Mouse (Mus musculus): ENCODE measurements at regions not wholly inside any gene's neighbourhood (a gene's known extent, or its start where the extent isn't known, plus 50 kb on each side); places are given as distances from the start of the nearest gene placed in this dataset.

- no peak for DNase-seq (ENCODE audit: low read depth, low spot score)
These were observed 729.1 kb downstream of the Dhx35 start for GRCm38 (mm10) chr2:159523739-159524138.

DNA sequence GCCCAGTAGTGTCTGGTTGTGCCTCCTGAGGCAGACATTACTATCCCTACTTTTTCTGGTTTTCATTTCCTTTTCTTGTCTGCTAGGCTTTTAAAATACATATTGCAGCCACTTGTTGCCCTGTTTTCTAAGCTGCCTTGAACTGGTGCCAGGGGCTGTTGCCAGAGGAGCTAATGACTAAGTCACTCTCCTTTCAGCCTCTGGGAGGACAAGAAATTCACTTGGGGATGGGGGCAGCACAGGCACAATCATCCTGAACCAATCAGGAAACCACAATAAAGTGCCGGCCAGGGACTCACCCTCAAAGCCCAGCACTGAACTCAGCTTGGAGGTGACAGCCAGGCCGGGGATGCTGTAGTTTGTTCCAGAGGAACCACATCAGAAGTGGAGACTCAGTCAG is 740.3 kb downstream of the Dhx35 start:
- DNase-seq (ENCODE audit: low read depth, low spot score): no peak

GRCm38 (mm10) chr2:159539261-159539660 is 744.7 kb downstream of the Dhx35 start:
- no peak for DNase-seq (ENCODE audit: low read depth, low spot score)

DNA sequence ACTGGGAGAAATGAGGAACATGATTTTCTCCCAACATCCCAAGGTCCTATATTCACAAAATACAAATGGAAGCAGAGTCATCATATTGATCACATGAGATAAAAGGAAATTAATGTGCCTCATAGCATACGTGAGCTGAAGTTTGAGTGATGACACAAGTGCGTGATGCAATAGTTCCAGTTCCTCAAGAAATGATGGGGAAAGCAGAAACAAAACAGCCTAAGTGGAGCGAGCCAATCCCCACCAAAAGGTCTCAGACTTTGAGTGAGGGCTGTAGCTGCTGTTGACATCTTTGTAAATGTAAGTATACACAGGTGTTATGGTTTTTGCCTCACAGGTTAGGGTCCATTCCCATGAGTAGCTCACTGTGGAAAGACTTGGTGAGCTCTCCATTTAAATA is 763.0 kb downstream of the Dhx35 start:
- no peak for DNase-seq (ENCODE audit: low read depth, low spot score)

DNA sequence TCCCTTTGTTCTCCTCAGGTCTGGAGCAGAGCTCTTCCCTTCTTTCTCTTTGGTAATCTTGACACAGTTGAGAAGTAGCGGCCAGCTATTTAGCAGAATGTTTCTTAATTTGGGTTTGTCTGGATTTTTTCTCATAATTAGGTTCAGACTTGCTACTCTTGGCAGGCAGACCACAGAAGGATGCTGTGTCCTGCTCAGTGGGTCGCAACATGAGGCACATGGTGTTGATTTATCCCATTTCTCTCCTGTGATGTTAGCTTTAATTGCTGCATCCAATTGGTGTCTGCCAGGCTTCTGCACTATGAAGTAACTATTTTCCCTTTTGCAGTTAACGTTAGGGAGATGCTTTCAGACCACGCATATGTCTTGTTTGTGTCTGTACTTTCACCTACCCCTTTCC is 768.7 kb downstream of the Gm826 start:
- no peak for DNase-seq (ENCODE audit: low read depth, low spot score)

- DNase-seq (ENCODE audit: low read depth, low spot score): no peak
These were observed 768.0 kb downstream of the Gm826 start for GRCm38 (mm10) chr2:159565921-159566320.

DNA sequence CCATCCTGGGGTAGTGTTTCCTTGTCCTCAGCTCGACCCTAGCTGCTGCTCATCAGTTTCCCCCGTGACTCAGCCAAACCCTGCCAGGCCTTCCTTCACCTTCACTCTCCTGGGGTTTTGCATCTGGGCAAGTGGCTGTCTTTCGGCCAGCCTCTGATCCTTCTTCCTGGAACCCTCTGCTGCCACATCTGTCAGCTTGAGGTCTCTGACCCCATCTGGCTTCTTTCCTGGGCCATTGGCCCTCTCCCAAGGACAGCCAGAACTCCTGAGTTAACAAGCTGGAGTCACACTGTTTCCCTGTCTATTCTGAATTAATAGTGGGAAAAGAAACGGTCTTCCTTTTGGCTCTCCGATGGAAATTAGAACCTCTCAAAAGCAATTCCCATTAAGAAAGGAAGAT is 767.5 kb downstream of the Gm826 start:
- no peak for DNase-seq (ENCODE audit: low read depth, low spot score)

DNA sequence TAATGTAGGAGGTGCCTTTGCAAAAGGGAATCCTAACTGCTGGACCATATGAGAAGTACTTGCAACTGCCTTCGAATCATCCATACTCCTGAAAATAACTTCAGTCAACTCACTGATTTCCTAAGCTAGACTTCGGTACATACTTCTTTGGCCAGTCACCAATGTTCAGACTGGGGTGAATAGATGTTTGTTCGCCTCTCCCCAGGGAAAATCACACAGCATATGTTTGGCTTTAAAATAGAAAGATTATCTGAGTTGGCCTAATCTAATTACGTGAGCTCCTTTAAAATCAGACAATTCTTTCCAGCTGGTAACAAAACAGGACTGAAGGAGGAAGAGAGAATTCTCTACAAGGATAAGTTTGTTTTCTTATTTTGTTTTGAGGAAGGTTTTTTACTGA is 765.6 kb downstream of the Gm826 start:
- no peak for DNase-seq (ENCODE audit: low read depth, low spot score)

DNA sequence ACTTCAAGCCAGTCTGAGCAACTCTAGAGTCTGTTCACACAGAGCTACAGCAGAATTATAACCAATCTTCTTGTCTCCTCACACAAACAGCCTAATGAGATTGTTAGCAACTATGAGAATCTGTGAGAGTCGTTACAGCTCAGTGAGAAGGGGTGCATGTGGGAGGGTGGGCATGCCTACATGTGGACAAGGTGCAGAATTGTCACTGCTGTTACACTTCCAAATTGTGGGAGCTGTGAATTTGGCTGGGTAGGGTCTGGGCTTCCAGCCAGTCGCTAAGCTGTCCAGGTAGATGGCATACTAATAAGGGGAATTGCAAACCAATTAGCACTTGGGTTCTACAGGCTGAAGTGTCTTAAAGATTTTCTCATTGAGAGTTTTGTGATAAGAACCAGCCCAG is 762.1 kb downstream of the Gm826 start:
- DNase-seq (ENCODE audit: low read depth, low spot score): no peak

GRCm38 (mm10) chr2:159575271-159575670 is 758.7 kb downstream of the Gm826 start:
- DNase-seq (ENCODE audit: low read depth, low spot score): no peak

DNA sequence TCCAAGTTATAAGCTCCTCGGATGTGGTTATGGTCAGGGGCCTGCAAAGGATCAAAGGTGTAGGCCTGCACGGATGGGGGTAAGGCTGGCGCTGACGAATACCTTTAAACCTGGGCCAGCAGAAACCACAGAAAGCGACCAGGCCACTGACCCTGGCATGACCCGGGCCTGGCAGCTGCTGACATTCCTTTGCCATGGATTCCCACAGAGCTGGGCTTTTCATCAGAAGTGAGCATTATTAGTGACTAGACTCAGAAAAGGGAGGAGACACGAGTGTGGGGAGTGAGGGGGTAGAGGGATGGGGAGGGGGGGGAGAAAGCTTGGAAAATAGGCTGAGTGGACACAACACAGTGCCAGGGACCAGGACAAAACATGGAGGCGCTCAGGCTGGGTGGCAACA is 750.9 kb downstream of the Gm826 start:
- no peak for DNase-seq (ENCODE audit: low read depth, low spot score)

DNA sequence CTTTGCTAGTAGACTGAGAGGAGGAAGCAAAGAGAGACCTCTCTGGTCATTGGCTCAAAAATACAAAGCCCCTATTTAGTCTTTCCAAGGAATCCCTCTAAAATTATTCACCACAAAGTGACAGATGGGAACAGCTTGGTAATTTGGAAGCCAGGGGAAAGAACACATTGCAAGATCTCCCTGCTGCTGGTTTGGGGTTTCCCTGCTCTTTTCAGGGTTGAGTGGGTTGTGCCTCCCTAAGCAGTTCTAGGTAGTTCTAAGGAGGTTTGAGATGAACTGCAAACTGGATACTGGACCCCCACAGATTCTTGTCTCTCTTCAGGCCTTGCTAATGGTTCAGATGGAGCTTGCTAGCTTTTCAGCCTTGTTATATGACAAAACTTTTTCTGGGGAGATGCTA is 749.3 kb downstream of the Gm826 start:
- no peak for DNase-seq (ENCODE audit: low read depth, low spot score)

GRCm38 (mm10) chr2:159586697-159587473 is 747.1 kb downstream of the Gm826 start:
- no peak for DNase-seq (ENCODE audit: low read depth, low spot score)

DNA sequence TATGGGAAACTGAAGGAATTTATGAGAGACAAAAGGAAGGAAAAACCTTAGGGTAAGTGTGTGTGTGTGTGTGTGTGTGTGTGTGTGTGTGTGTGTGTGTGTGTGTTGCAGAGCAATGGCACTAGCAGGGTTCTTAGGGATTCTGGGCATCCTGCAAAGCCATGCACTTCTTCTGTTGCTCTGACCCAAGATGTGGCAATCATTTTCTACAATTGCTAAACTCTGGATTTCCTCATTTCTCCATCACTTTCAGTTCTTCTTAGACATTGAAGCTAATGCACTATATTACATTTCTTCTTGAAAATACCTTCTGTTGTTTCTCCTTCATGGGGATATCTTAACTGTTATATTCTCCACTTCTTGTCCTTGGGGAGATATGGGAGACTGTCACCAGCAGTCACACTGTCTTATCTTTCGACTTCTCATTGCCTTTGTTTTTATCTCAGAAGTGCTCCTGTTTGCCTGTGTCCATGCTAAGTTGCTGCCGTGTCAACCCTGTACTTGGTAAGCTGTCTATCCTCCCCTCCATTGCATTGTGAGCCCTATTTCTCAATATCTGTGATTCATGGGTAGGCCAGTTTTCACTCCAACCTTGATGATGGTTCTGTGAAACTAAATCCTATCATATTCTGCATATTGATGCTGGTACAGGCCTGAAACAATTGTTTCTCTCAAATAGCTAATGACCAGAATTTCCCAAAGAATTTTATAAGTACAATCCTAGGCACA is 742.4 kb downstream of the Gm826 start:
- DNase-seq (ENCODE audit: low read depth, low spot score): no peak

GRCm38 (mm10) chr2:159592841-159593240 is 741.1 kb downstream of the Gm826 start:
- no peak for DNase-seq (ENCODE audit: low read depth, low spot score)

DNA sequence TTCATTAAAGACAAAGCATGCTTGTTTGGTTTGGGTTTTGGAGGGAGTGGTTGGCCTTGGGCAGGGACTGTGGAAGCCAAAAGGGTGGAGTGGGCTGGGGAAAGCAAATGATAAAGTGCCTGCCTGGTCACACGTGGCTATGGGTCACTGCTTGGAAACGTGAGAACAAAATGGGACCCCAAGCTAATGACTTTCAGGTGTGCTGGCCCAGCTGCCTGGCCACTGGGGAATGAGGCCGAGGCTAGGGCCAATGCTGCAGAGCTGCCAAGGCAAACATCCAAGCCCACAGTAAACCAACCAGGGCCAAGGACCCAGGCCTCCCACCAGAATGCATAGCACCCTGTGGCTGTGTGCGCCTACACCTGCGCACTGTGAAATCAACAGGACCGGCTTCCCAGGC is 737.7 kb downstream of the Gm826 start:
- no peak for DNase-seq (ENCODE audit: low read depth, low spot score)

DNA sequence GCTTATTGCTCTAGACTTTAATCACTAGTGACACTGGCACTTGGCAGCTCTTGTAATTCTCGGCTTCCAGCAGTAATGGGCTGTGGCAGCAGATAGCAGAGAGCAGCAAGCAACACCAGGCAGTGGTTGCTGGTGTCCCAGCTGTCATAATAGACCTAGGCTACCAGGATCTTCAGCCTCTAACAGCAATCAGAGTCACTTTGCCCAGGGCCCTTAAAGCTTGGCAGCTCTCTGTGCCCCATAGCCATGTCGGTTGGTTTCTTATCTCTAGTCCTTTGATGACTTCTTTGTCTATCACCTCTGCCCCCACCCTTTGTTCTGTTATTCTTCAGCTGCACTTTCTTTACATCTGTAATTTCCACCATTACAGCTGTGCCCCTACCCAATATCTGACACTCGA is 735.9 kb downstream of the Gm826 start:
- DNase-seq (ENCODE audit: low read depth, low spot score): no peak

DNA sequence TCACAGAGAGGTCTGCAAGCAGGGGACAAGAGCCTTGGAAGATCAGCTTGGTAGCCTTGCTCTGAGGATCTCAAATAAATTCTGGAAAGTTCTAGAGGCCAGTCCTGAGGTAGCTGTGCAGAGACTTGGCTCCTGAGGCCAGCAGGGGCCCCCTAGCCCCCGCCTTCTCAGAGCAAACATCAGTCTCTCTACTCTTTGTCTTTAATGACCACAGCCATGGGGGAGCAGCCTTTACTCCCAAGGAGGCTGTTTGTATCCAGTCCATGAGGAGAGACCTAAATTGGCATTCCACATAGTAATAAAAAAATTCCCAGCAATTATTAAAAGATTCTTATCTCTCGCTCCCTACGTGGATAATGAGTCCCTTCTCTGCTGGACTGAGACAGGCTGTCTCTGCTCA is 726.8 kb downstream of the Gm826 start:
- no peak for DNase-seq (ENCODE audit: low read depth, low spot score)

DNA sequence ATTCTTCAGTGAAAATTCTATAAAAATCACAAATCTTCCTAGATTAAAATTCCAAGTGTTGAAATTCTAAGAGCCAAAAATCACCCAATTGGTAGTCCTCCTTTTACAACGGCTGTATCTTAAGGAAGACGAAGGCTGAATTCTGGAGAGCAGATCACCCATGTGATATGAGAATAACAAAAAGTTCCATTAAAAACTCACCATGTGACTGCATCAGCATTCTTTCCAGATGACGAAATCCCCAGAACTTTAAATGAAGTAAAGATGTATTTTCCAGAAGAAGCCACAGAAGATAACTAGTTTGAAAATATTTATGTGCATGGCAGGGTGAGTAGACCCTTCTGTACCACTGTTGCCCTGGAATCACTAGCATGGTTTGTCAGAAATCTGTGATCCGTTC is 723.5 kb downstream of the Gm826 start:
- DNase-seq (ENCODE audit: low read depth, low spot score): no peak

- no peak for DNase-seq (ENCODE audit: low read depth, low spot score)
These were observed 717.3 kb downstream of the Gm826 start for GRCm38 (mm10) chr2:159616685-159617084.

DNA sequence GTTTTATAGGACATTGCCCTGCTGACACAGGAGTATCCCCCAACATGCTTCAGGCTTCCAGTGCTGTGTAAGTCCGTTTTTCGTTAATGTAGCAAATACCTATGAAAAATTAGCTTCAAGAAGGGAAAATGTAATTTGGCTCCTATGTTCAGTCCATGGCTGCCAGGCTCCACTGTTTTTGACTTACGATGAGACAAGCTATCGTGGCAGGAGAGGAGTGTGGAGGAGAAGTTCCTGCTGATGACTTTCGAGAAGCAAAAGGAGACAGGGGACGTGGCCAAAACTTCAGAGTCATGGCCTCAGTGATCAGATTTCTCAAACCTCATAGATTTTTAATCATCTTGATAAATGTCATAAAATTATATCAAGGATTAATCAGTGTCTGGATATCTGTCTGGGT is 712.7 kb downstream of the Gm826 start:
- no peak for DNase-seq (ENCODE audit: low read depth, low spot score)

DNA sequence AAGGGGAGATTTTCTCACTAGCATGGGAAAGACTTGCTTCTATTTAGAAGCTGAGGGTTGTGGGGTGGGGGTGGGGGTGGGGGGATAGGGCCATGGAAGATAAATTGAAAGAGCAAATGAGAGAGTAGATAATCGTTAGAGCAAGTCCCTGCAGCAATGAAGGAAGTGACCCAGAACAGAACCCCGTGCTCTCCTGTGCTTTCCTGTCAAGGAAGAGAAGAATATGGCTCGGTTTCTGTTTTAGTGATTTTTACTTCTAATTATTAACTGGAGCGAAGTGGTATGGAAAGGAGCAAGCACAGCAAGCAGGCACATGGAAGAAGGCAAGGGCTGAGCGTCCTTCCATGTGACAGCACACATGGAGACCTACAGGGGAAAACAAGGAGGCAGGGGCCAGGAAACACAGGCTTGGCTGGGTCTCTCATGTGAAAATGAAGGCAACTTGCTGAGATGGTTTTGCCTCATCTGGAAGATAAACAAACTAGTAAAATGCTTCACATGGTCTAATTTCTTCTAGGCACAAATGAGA is 711.8 kb downstream of the Gm826 start:
- no peak for DNase-seq (ENCODE audit: low read depth, low spot score)

DNA sequence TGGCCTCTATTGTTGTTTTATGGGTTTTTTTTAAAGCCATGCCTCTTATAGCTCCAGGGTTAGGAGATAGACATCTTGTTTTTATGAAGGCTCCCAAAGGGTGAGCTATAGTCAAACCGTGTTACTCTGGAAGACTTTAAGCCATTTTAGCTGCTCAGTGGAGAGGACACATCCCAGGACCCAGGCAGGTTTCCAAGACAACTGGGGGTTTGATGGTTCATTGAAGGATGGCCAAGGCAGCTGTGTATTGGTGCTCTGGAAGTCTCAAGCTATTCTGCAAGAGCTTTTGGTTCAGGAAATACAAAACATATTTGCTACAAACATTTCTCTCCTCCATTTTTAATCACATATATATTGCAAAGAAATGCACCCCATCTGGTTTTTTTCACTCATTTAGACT is 708.7 kb downstream of the Gm826 start:
- no peak for DNase-seq (ENCODE audit: low read depth, low spot score)

All from A20 (cell line).